Mouse (Mus musculus) heart, embryonic 13.5 days (tissue): ENCODE measurements around the gene Tmem199. TPM values are rescaled to one million over a fixed set of nuclear protein-coding genes. Genes with fewer than 3 reads are reported as not detected.

Source experiments
- polyA plus RNA-seq: library from polyadenylated mRNA; unstranded; fragments of >200 nt; fragmentation: Nextera tagmentation; extraction: Ambion mirVana; gene quantifications from 2 replicates; pipeline ENCODE4 v1.2.1, GENCODE M21; 2015

Gene Tmem199
- polyA plus RNA-seq, 1 experiment from 2014 or later, result 43.9 TPM

Other genes with a start within 250 kb of the Tmem199 start
- 0.20 and 0.29 TPM in 2 replicates for gene BC030499, start 221.3 kb downstream of the Tmem199 start, polyA plus RNA-seq
- gene Spag5, start 210.6 kb downstream of the Tmem199 start, polyA plus RNA-seq, result 24.5 and 25.5 TPM in 2 replicates
- 22.1 and 22.5 TPM in 2 replicates for gene Aldoc, start 189.2 kb downstream of the Tmem199 start, polyA plus RNA-seq
- 65.9 and 66.6 TPM in 2 replicates for gene Pigs, start 183.8 kb downstream of the Tmem199 start, polyA plus RNA-seq
- gene Unc119, start 168.7 kb downstream of the Tmem199 start, polyA plus RNA-seq, result 42.8 and 44.6 TPM in 2 replicates
- gene Foxn1, start 125.6 kb downstream of the Tmem199 start, polyA plus RNA-seq, result 0.04 and 0.44 TPM in 2 replicates
- not detected in 2 replicates for gene Slc13a2, start 90.0 kb downstream of the Tmem199 start, polyA plus RNA-seq
- gene Slc46a1, start 46.5 kb downstream of the Tmem199 start, polyA plus RNA-seq, result 6.9 and 7.3 TPM in 2 replicates
- 0.12 and 0.19 TPM in 2 replicates for gene Sarm1, start 14.4 kb downstream of the Tmem199 start, polyA plus RNA-seq
- gene Vtn, start 13.1 kb downstream of the Tmem199 start, polyA plus RNA-seq, result 2.1 and 9.3 TPM in 2 replicates
- not detected in 2 replicates for gene Sebox, start 8.7 kb downstream of the Tmem199 start, polyA plus RNA-seq
- gene Poldip2, start within 50 bp of the Tmem199 start, polyA plus RNA-seq, result 139 and 151 TPM in 2 replicates
- gene Tnfaip1, start 24.2 kb upstream of the Tmem199 start, polyA plus RNA-seq, result 71.9 and 77.1 TPM in 2 replicates
- 95.5 and 107 TPM in 2 replicates for gene Ift20, start 24.2 kb upstream of the Tmem199 start, polyA plus RNA-seq
- gene Tmem97, start 38.6 kb upstream of the Tmem199 start, polyA plus RNA-seq, result 58.3 and 68.1 TPM in 2 replicates
- 11.4 and 11.5 TPM in 2 replicates for gene Nlk, start 185.2 kb upstream of the Tmem199 start, polyA plus RNA-seq
- 26.3 and 28.8 TPM in 2 replicates for gene Ccnq, start 239.6 kb upstream of the Tmem199 start, polyA plus RNA-seq